Mouse (Mus musculus): ENCODE measurements around the gene Prex1. TPM values are rescaled to one million over a fixed set of nuclear protein-coding genes. Genes with fewer than 3 reads are reported as not detected.

The Prex1 gene
- polyA plus RNA-seq, 1 experiment from 2014 or later: 16.9 TPM

- H3K27ac ChIP-seq (ENCODE audit: low read depth, low read length): no peak overlapping the region
- no peaks in the 10 kb centered on the region for H3K27me3 ChIP-seq (ENCODE audit: control insufficient read depth, insufficient read depth, low read length)
- ATAC-seq (ENCODE audit: low FRiP score, low TSS enrichment): no peak
- H3K9ac ChIP-seq (ENCODE audit: low read depth, low read length): no peak overlapping the region
- 33% methylated on average over 23 of the region's 23 CpGs for WGBS
- H3K36me3 ChIP-seq (ENCODE audit: control insufficient read depth, insufficient read depth, low read length): no peaks in the 10 kb centered on the region
- H3K4me3 ChIP-seq (ENCODE audit: low read length): no peak overlapping the region
- peaks cover 25% of the 10 kb centered on the region for H3K4me1 ChIP-seq (ENCODE audit: control insufficient read depth, insufficient read depth, low read length)
- H3K4me2 ChIP-seq (replicated peaks; ENCODE audit: low read depth, low read length): no peak overlapping the region
- H3K9me3 ChIP-seq (ENCODE audit: control insufficient read depth, low read length): peaks cover 4% of the 10 kb centered on the region
Measured at GRCm38 (mm10) chr2:166701248-166702112, 12.2 kb downstream of the Prex1 start.

DNA sequence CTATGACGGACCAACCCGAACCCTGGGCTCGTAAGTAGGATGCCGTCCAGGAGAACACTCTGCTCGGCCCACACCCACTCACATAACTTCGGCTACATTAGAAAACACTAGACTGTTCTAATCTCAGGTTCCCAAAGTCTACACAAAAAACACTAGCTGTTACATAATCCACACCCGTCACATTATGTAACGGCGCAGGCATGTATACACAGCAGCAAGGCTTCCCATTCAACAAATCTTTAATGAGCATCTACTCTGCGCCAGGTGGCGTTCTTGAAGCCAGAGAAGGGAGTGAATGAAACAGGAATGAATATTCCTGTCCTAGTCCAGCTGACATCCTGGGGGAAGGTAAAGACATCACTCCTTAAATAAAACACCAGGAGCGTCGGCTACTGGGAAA lies 12.9 kb downstream of the Prex1 start:
- no peak for ATAC-seq (ENCODE audit: low FRiP score, low TSS enrichment)
- no peak overlapping the region for H3K4me3 ChIP-seq (ENCODE audit: low read length)
- H3K36me3 ChIP-seq (ENCODE audit: control insufficient read depth, insufficient read depth, low read length): no peaks in the 10 kb centered on the region
- 66% methylated on average over 13 of the region's 13 CpGs for WGBS
- no peaks in the 10 kb centered on the region for H3K27me3 ChIP-seq (ENCODE audit: control insufficient read depth, insufficient read depth, low read length)
- H3K9ac ChIP-seq (ENCODE audit: low read depth, low read length): no peak overlapping the region
- no peak overlapping the region for H3K4me2 ChIP-seq (replicated peaks; ENCODE audit: low read depth, low read length)
- H3K27ac ChIP-seq (ENCODE audit: low read depth, low read length): no peak overlapping the region
- H3K4me1 ChIP-seq (ENCODE audit: control insufficient read depth, insufficient read depth, low read length): peaks cover 25% of the 10 kb centered on the region
- peaks cover 4% of the 10 kb centered on the region for H3K9me3 ChIP-seq (ENCODE audit: control insufficient read depth, low read length)

DNA sequence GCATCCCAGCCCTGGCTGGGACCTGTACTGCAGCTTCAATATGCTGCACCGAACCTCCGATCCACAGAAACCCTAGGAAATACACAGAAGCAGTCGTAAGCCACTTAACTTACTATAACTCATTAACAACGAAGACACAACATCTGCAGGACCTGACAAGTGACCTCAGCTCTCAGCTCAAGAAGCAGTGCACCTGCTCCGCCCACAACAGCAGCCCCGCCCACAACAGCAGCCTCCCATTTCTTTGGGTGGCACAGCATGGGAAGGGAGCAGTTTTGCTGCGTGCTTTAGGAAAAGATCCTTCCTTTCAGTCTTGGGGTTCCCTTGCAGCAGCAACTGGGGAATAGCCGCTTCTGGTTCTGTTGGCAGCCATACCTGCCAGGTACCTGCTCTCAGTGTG lies 13.5 kb downstream of the Prex1 start:
- no peak for ATAC-seq (ENCODE audit: low FRiP score, low TSS enrichment)

DNA sequence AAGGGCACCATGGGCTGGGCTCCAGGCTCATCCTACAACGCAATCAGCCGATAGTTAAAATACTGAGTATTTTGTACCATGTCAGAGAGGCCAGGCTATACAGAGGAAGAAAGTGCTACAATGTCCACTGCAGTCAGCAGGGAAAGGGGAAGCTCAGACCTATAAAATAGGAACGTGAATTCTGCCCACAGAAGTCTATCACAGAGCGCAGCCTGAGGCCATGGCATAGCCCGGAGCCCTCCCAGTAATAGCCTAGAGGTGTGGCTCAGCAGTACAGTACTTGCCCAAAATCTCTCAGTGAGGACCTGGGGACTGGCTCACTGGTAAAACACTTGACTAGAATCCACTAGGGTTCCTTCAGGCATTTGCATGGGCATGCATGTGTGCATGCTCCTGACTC lies 14.1 kb downstream of the Prex1 start:
- Histone ChIP-seq H3K27me3 (ENCODE audit: control insufficient read depth, insufficient read depth, low read length) (no peaks in the 10 kb centered on the region), H3K9ac (ENCODE audit: low read depth, low read length) (no peak overlapping the region), H3K9me3 (ENCODE audit: control insufficient read depth, low read length) (peaks cover 1% of the 10 kb centered on the region; the same call in 1 of the 2 replicates), H3K27ac (ENCODE audit: low read depth, low read length) (no peak overlapping the region), H3K4me2 (replicated peaks; ENCODE audit: low read depth, low read length) (no peak overlapping the region), H3K36me3 (ENCODE audit: control insufficient read depth, insufficient read depth, low read length) (no peaks in the 10 kb centered on the region), H3K4me1 (ENCODE audit: control insufficient read depth, insufficient read depth, low read length) (peaks cover 25% of the 10 kb centered on the region), H3K4me3 (ENCODE audit: low read length) (no peak overlapping the region)
- WGBS: 91% methylated on average over 5 of the region's 5 CpGs
- ATAC-seq (ENCODE audit: low FRiP score, low TSS enrichment): no peak

More for the DNA sequence above, 13.5 kb downstream of the Prex1 start:
- Histone ChIP-seq H3K27me3 (ENCODE audit: control insufficient read depth, insufficient read depth, low read length) (no peaks in the 10 kb centered on the region), H3K4me1 (ENCODE audit: control insufficient read depth, insufficient read depth, low read length) (peaks cover 25% of the 10 kb centered on the region), H3K9ac (ENCODE audit: low read depth, low read length) (no peak overlapping the region), H3K9me3 (ENCODE audit: control insufficient read depth, low read length) (peaks cover 4% of the 10 kb centered on the region), H3K4me3 (ENCODE audit: low read length) (no peak overlapping the region), H3K4me2 (replicated peaks; ENCODE audit: low read depth, low read length) (no peak overlapping the region), H3K36me3 (ENCODE audit: control insufficient read depth, insufficient read depth, low read length) (no peaks in the 10 kb centered on the region), H3K27ac (ENCODE audit: low read depth, low read length) (no peak overlapping the region)
- WGBS: 54% methylated on average over 8 of the region's 8 CpGs

- H3K4me3 ChIP-seq (ENCODE audit: low read length): no peak overlapping the region
- no peak overlapping the region for H3K27ac ChIP-seq (ENCODE audit: low read depth, low read length)
- 93% methylated on average over 2 of the region's 2 CpGs for WGBS
- no peak for ATAC-seq (ENCODE audit: low FRiP score, low TSS enrichment)
- no peaks in the 10 kb centered on the region for H3K4me1 ChIP-seq (ENCODE audit: control insufficient read depth, insufficient read depth, low read length)
- H3K27me3 ChIP-seq (ENCODE audit: control insufficient read depth, insufficient read depth, low read length): no peaks in the 10 kb centered on the region
- H3K9me3 ChIP-seq (ENCODE audit: control insufficient read depth, low read length): peaks cover 5% of the 10 kb centered on the region; the same call in 1 of the 2 replicates
- no peak overlapping the region for H3K4me2 ChIP-seq (replicated peaks; ENCODE audit: low read depth, low read length)
- H3K36me3 ChIP-seq (ENCODE audit: control insufficient read depth, insufficient read depth, low read length): no peaks in the 10 kb centered on the region
- H3K9ac ChIP-seq (ENCODE audit: low read depth, low read length): no peak overlapping the region
Measured at GRCm38 (mm10) chr2:166694616-166695015, 19.0 kb downstream of the Prex1 start.

DNA sequence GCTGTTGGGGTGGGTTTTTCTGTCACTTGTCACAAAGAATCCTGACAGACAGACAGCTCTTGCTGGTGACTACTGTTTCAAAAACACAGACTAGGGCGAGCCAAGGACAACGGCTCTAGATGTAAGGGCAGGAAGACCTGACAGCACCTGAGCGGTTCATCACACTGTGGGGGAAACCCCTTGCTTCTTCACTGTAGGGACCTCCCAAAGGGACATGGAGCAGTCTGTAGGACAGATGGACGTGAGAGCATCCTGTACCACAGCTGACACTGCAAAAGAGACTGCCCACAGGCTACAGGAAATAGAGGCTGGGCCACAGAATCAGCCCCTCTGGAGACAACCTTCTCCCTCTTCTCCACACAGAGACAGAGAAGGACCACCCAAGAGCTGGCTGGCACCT lies 20.2 kb downstream of the Prex1 start:
- no peak for ATAC-seq (ENCODE audit: low FRiP score, low TSS enrichment)

GRCm38 (mm10) chr2:166691602-166692509 lies 21.8 kb downstream of the Prex1 start:
- H3K27ac ChIP-seq (ENCODE audit: low read depth, low read length): no peak overlapping the region
- H3K36me3 ChIP-seq (ENCODE audit: control insufficient read depth, insufficient read depth, low read length): no peaks in the 10 kb centered on the region
- H3K4me3 ChIP-seq (ENCODE audit: low read length): no peak overlapping the region
- H3K9ac ChIP-seq (ENCODE audit: low read depth, low read length): no peak overlapping the region
- ATAC-seq (ENCODE audit: low FRiP score, low TSS enrichment): 0 out of 2 replicates have a peak, but pooled peaks have one; percentile 16
- H3K4me1 ChIP-seq (ENCODE audit: control insufficient read depth, insufficient read depth, low read length): no peaks in the 10 kb centered on the region
- 72% methylated on average over 23 of the region's 23 CpGs for WGBS
- peaks cover 5% of the 10 kb centered on the region; the same call in 1 of the 2 replicates for H3K9me3 ChIP-seq (ENCODE audit: control insufficient read depth, low read length)
- no peak overlapping the region for H3K4me2 ChIP-seq (replicated peaks; ENCODE audit: low read depth, low read length)
- H3K27me3 ChIP-seq (ENCODE audit: control insufficient read depth, insufficient read depth, low read length): no peaks in the 10 kb centered on the region

More for the DNA sequence above, 20.2 kb downstream of the Prex1 start:
- Histone ChIP-seq H3K36me3 (ENCODE audit: control insufficient read depth, insufficient read depth, low read length) (no peaks in the 10 kb centered on the region), H3K27ac (ENCODE audit: low read depth, low read length) (no peak overlapping the region), H3K9ac (ENCODE audit: low read depth, low read length) (no peak overlapping the region), H3K4me1 (ENCODE audit: control insufficient read depth, insufficient read depth, low read length) (no peaks in the 10 kb centered on the region), H3K27me3 (ENCODE audit: control insufficient read depth, insufficient read depth, low read length) (no peaks in the 10 kb centered on the region), H3K4me2 (replicated peaks; ENCODE audit: low read depth, low read length) (no peak overlapping the region), H3K9me3 (ENCODE audit: control insufficient read depth, low read length) (peaks cover 5% of the 10 kb centered on the region; the same call in 1 of the 2 replicates), H3K4me3 (ENCODE audit: low read length) (no peak overlapping the region)
- 77% methylated on average over 4 of the region's 4 CpGs for WGBS

GRCm38 (mm10) chr2:166686917-166687316 lies 26.7 kb downstream of the Prex1 start:
- Histone ChIP-seq H3K27ac (ENCODE audit: low read depth, low read length) (no peak overlapping the region; the same call in 1 of the 2 replicates), H3K4me2 (replicated peaks; ENCODE audit: low read depth, low read length) (no peak overlapping the region), H3K27me3 (ENCODE audit: control insufficient read depth, insufficient read depth, low read length) (no peaks in the 10 kb centered on the region), H3K36me3 (ENCODE audit: control insufficient read depth, insufficient read depth, low read length) (no peaks in the 10 kb centered on the region), H3K9me3 (ENCODE audit: control insufficient read depth, low read length) (no peaks in the 10 kb centered on the region), H3K4me3 (ENCODE audit: low read length) (no peak overlapping the region), H3K4me1 (ENCODE audit: control insufficient read depth, insufficient read depth, low read length) (no peaks in the 10 kb centered on the region), H3K9ac (ENCODE audit: low read depth, low read length) (0 out of 2 replicates have a peak overlapping the region, but pooled peaks have one; percentile 23)
- ATAC-seq (ENCODE audit: low FRiP score, low TSS enrichment): no peak
- WGBS: 31% methylated on average over 6 of the region's 6 CpGs

Measured in kidney, embryonic 14.5 days (tissue).